Mouse (Mus musculus) CD4-positive, CD25-positive, alpha-beta regulatory T cell, adult 4 months (primary cell): ENCODE measurements around the gene Ulk4. TPM values are rescaled to one million over a fixed set of nuclear protein-coding genes. Genes with fewer than 3 reads are reported as not detected.

Experiments
- ATAC-seq: one replicate; pipeline ENCODE4 v1.8.0; 2017
- polyA plus RNA-seq, 2 experiments: library from polyadenylated mRNA; unstranded; fragments of 100-300 nt; shearing (Covaris generic); gene quantifications; one replicate each; pipeline ENCODE4 v1.2.1; 2017

Ulk4 gene
- polyA plus RNA-seq, 2 experiments from 2014 or later, result 1.5 to 6.2 TPM

GRCm38 (mm10) chr9:121299223-121299755, 22.3 kb upstream of the Ulk4 start:
- ATAC-seq, result peak; percentile 42

- ATAC-seq, result peak; percentile 57
Observed at GRCm38 (mm10) chr9:121298411-121299091, 21.6 kb upstream of the Ulk4 start.

- peak; percentile 8 for ATAC-seq
Observed at GRCm38 (mm10) chr9:121298065-121298398, 21.0 kb upstream of the Ulk4 start.

- ATAC-seq, result peak; percentile 47
Observed at GRCm38 (mm10) chr9:121297171-121298064, 20.4 kb upstream of the Ulk4 start, which contains the start of gene Trak1. TSS of gene Trak1 (plus strand) at chr9:121297502.

GRCm38 (mm10) chr9:121295221-121295620, 18.2 kb upstream of the Ulk4 start:
- no peak for ATAC-seq

GRCm38 (mm10) chr9:121293187-121293586, 16.2 kb upstream of the Ulk4 start:
- no peak for ATAC-seq

- no peak for ATAC-seq
Observed at GRCm38 (mm10) chr9:121291275-121291674, 14.3 kb upstream of the Ulk4 start.

GRCm38 (mm10) chr9:121286325-121286901, 9.4 kb upstream of the Ulk4 start:
- no peak for ATAC-seq

- peak; percentile 87 for ATAC-seq
Observed at GRCm38 (mm10) chr9:121285341-121286324, 8.6 kb upstream of the Ulk4 start.

- peak; percentile 45 for ATAC-seq
Observed at GRCm38 (mm10) chr9:121284422-121284821, 7.4 kb upstream of the Ulk4 start.

GRCm38 (mm10) chr9:121283620-121284185, 6.7 kb upstream of the Ulk4 start:
- ATAC-seq, result no peak

- no peak for ATAC-seq
Observed at GRCm38 (mm10) chr9:121281891-121282290, 4.9 kb upstream of the Ulk4 start.

GRCm38 (mm10) chr9:121279216-121279615, 2.2 kb upstream of the Ulk4 start:
- no peak for ATAC-seq

GRCm38 (mm10) chr9:121276745-121277117, 266 bp downstream of the Ulk4 start:
- no peak for ATAC-seq

GRCm38 (mm10) chr9:121271561-121271960, 5.4 kb downstream of the Ulk4 start:
- no peak for ATAC-seq

GRCm38 (mm10) chr9:121271149-121271548, 5.8 kb downstream of the Ulk4 start:
- no peak for ATAC-seq

- no peak for ATAC-seq
Observed at GRCm38 (mm10) chr9:121265307-121265706, 11.7 kb downstream of the Ulk4 start.

- ATAC-seq, result no peak
Observed at GRCm38 (mm10) chr9:121257106-121257505, 19.9 kb downstream of the Ulk4 start.

- no peak for ATAC-seq
Observed at GRCm38 (mm10) chr9:121254761-121255160, 22.2 kb downstream of the Ulk4 start.

- no peak for ATAC-seq
Observed at GRCm38 (mm10) chr9:121253983-121254382, 23.0 kb downstream of the Ulk4 start.

GRCm38 (mm10) chr9:121250854-121251253, 26.1 kb downstream of the Ulk4 start:
- ATAC-seq, result no peak

- ATAC-seq, result no peak
Observed at GRCm38 (mm10) chr9:121249805-121250204, 27.2 kb downstream of the Ulk4 start.
